Mouse (Mus musculus) thymus, adult 2 months (tissue): ENCODE measurements at regions not wholly inside any gene's neighbourhood (a gene's known extent, or its start where the extent isn't known, plus 50 kb on each side); places are given as distances from the start of the nearest gene placed in this dataset.
A peak's percentile ranks its signal among the peaks of the same experiment; 100 is the strongest.
"Not testable (repeated sequence)": the region's sequence is repeated elsewhere in the genome, so short reads cannot be mapped to it uniquely, and the experiment has no call there.

ENCODE experiments used
- DNase-seq: peaks from one replicate; pipeline ENCODE4 v3.0.0; 2021
- H3K27ac ChIP-seq: fragments of 200-500 bp; 2 replicates; pipeline ENCODE4 v1.5.1; 2012; ENCODE audit warnings: low read length, control low read depth; ENCODE audit not compliant: control insufficient read depth, insufficient read depth
- H3K27me3 ChIP-seq: fragments of 200-500 bp; 2 replicates; pipeline ENCODE4 v1.6.1; 2012; ENCODE audit warnings: mild to moderate bottlenecking, low read length, moderate library complexity, mixed read lengths; ENCODE audit not compliant: control insufficient read depth, insufficient read depth
- H3K36me3 ChIP-seq: fragments of 200-500 bp; 2 replicates; pipeline ENCODE4 v1.6.1; 2012; ENCODE audit warnings: mild to moderate bottlenecking, low read length, moderate library complexity; ENCODE audit not compliant: control insufficient read depth, insufficient read depth
- H3K4me1 ChIP-seq: fragments of 200-500 bp; replicated peaks from 2 replicates; pipeline ENCODE4 v1.6.1; 2012; ENCODE audit warnings: low read length; ENCODE audit not compliant: control insufficient read depth, insufficient read depth
- H3K4me3 ChIP-seq: fragments of 200-500 bp; 2 replicates; pipeline ENCODE4 v1.5.1; 2012; ENCODE audit warnings: mild to moderate bottlenecking, low read length, control low read depth, moderate library complexity; ENCODE audit not compliant: control insufficient read depth, insufficient read depth
- CTCF ChIP-seq: fragments of 200-500 bp; IDR thresholded peaks from 2 replicates; pipeline ENCODE4 v1.5.1; 2012; ENCODE audit warnings: mild to moderate bottlenecking, control low read depth, low read length, moderate library complexity, borderline replicate concordance; ENCODE audit not compliant: control insufficient read depth, poor library complexity, insufficient read depth; ENCODE audit errors: extremely low read depth
- POLR2A ChIP-seq: fragments of 200-500 bp; IDR thresholded peaks from 2 replicates; pipeline ENCODE4 v1.6.1; 2012; ENCODE audit warnings: mild to moderate bottlenecking, low read length, control low read depth, moderate library complexity; ENCODE audit not compliant: control insufficient read depth, poor library complexity, insufficient read depth; ENCODE audit errors: extremely low read depth
- WGBS: fragments of 180-500 bp; shearing (Covaris S2); methylation state at CpG from one replicate; pipeline ENCODE4 v1.1.7; 2018; 5-methylcytosine and 5-hydroxymethylcytosine counted together

DNA sequence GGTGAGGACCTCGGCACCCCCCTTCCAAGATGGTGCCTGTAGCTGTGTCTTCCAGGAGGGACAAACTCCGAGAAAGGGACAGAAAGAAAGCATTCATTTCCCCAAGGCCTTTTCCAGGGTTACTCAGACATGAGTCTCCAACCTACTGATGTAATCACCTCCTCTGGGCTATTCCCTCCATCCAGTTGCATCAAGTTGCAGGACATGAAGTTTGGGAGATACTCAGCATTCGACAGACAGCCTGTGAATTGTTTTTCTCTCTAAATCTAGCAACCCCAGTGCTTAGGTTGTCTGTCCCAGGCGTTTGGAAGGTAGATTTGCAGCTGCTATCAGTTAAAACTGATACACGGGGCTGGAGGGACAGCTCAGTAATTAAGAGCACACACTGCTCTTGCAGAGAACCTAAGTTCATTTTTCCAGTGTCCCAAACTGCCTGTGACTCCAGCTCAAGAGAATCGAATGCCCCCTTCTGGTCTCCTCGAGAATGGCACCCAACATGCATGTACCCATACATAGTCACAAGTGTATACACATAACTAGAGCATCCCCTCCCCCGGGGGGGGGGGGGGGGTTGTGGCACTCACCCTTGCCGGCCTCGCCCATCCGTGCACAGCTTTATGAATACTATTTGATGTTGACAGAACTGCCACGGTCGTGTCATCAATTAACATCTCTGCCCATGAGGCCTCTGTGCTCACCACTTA, 73.8 kb upstream of the Spata13 start:
- Histone ChIP-seq H3K36me3 (no peaks in the 10 kb centered on the region), H3K27me3 (no peaks in the 10 kb centered on the region), H3K27ac (no peak overlapping the region), H3K4me3 (no peak overlapping the region), H3K4me1 (no peaks in the 10 kb centered on the region)
- WGBS = 88% methylated on average over 13 of the region's 13 CpGs
- TF ChIP-seq CTCF = no peak
- TF ChIP-seq POLR2A = no peak
- DNase-seq = peak; percentile 28

DNA sequence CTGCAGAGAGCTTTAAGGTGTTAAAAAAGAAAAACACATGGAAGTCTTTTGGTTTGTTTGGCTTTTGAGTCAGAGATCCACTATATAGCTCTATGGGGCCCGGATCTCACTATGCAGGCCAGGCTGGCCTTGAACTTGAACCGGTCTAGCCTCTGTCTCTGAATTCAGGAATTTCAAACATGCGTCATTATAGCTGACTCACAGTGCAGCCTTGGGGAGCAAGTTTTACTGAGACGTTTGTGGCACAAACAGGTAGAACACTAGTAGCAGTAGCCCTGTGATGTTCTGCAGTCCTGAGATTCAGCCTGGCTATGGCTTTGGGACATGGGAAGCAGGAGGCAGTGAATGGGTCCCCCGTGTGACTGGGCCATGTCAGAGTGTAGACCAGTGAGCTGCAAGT, 57.5 kb upstream of the Spata13 start:
- Histone ChIP-seq H3K4me3 (no peak overlapping the region), H3K27ac (no peak overlapping the region), H3K27me3 (no peaks in the 10 kb centered on the region), H3K36me3 (no peaks in the 10 kb centered on the region), H3K4me1 (no peaks in the 10 kb centered on the region)
- 93% methylated on average over 5 of the region's 5 CpGs for WGBS
- no peak for DNase-seq
- TF ChIP-seq POLR2A (no peak), CTCF (no peak)

DNA sequence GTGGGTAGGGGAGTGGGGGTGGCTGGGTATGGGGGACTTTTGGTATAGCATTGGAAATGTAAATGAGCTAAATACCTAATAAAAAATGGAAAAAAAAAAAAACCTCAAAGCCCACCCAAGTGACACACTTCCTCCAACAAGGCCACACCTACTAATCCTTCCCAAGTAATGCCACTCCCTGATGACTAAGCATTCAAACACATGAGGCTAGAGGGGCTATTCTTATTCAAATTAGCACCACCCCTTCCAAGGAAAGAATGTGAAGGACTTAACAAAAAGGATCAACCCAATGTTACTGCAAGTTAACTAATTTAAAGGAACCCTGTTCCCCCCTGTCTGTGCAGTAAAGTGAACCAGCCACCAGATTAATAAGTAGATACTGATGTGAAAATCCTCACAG, 53.7 kb upstream of the Spata13 start:
- not testable (repeated sequence) for H3K27me3 ChIP-seq, H3K4me3 ChIP-seq, H3K27ac ChIP-seq, H3K4me1 ChIP-seq, DNase-seq, H3K36me3 ChIP-seq
